Mouse (Mus musculus) neural tube, embryonic 11.5 days (tissue): ENCODE measurements around the gene Tyw5. TPM values are rescaled to one million over a fixed set of nuclear protein-coding genes. Genes with fewer than 3 reads are reported as not detected.

Experiments
- polyA plus RNA-seq: library from polyadenylated mRNA; unstranded; fragments of >200 nt; fragmentation: Nextera tagmentation; extraction: Ambion mirVana; gene quantifications from 2 replicates; pipeline ENCODE4 v1.2.1, GENCODE M21; 2014

Tyw5 gene
- polyA plus RNA-seq, 1 experiment from 2014 or later: 24.1 TPM

Other genes starting within 250 kb of the Tyw5 start
- gene 1700066M21Rik, start 29.5 kb downstream of the Tyw5 start, polyA plus RNA-seq: 10.6 and 14.3 TPM in 2 replicates
- gene Maip1, start 773 bp downstream of the Tyw5 start, polyA plus RNA-seq: 17.0 and 17.2 TPM in 2 replicates